Mouse (Mus musculus) forelimb bud, embryonic 11.5 days (tissue): ENCODE results near the gene Ctcfl.
"Not testable (repeated sequence)": the region's sequence is repeated elsewhere in the genome, so short reads cannot be mapped to it uniquely, and the experiment has no call there.

Experiments
- DNase-seq: peaks from one replicate; pipeline ENCODE4 v3.0.0-alpha.2; 2012; ENCODE audit warnings: low read depth, low spot score

Gene Ctcfl

GRCm38 (mm10) chr2:173143611-173144010 lies 24.3 kb upstream of the Ctcfl start:
- no peak for DNase-seq

GRCm38 (mm10) chr2:173138323-173139239 lies 19.3 kb upstream of the Ctcfl start:
- no peak for DNase-seq

- DNase-seq = no peak
These were observed 15.4 kb upstream of the Ctcfl start for GRCm38 (mm10) chr2:173134695-173135094.

- DNase-seq = no peak
These were observed 13.5 kb upstream of the Ctcfl start for GRCm38 (mm10) chr2:173132794-173133300.

- no peak for DNase-seq
These were observed 12.9 kb upstream of the Ctcfl start for GRCm38 (mm10) chr2:173132262-173132661.

- DNase-seq = no peak
These were observed 9.8 kb upstream of the Ctcfl start for GRCm38 (mm10) chr2:173129111-173129510.

GRCm38 (mm10) chr2:173126386-173126785 lies 7.1 kb upstream of the Ctcfl start:
- no peak for DNase-seq

- DNase-seq = no peak
These were observed 4.9 kb upstream of the Ctcfl start for GRCm38 (mm10) chr2:173124022-173124735.

GRCm38 (mm10) chr2:173120117-173120516 lies 792 bp upstream of the Ctcfl start:
- not testable (repeated sequence) for DNase-seq

- DNase-seq = not testable (repeated sequence)
These were observed 5.5 kb downstream of the Ctcfl start for GRCm38 (mm10) chr2:173113796-173114195.

GRCm38 (mm10) chr2:173110571-173110970 lies 8.8 kb downstream of the Ctcfl start:
- DNase-seq = no peak

- no peak for DNase-seq
These were observed 9.8 kb downstream of the Ctcfl start for GRCm38 (mm10) chr2:173109510-173109909.

- no peak for DNase-seq
These were observed 10.7 kb downstream of the Ctcfl start for GRCm38 (mm10) chr2:173108509-173109190.

- peak; percentile 83 for DNase-seq
These were observed 12.2 kb downstream of the Ctcfl start for GRCm38 (mm10) chr2:173106889-173107785.

- no peak for DNase-seq
These were observed 12.9 kb downstream of the Ctcfl start for GRCm38 (mm10) chr2:173106409-173106808.

- DNase-seq = not testable (repeated sequence)
These were observed 22.0 kb downstream of the Ctcfl start for GRCm38 (mm10) chr2:173097337-173097736.

GRCm38 (mm10) chr2:173089437-173089836 lies 29.9 kb downstream of the Ctcfl start:
- peak; percentile 88 for DNase-seq

GRCm38 (mm10) chr2:173087405-173087804 lies 31.9 kb downstream of the Ctcfl start:
- DNase-seq = no peak

- DNase-seq = no peak
These were observed 33.6 kb downstream of the Ctcfl start for GRCm38 (mm10) chr2:173085763-173086162.

- no peak for DNase-seq
These were observed 34.5 kb downstream of the Ctcfl start for GRCm38 (mm10) chr2:173084871-173085270.
